Mouse (Mus musculus) stomach, postnatal 0 days (tissue): ENCODE data around the gene Pde11a. TPM values are rescaled to one million over a fixed set of nuclear protein-coding genes. Genes with fewer than 3 reads are reported as not detected.

Experiments used
- ATAC-seq: fragments of 200-750 bp; cut with Nextera tagmentation; 2 replicates; pipeline ENCODE4 v1.8.0; 2017; ENCODE audit not compliant: low FRiP score, low TSS enrichment
- DNase-seq: peaks from one replicate; pipeline ENCODE4 v3.0.0-alpha.2; 2016; ENCODE audit warnings: low spot score
- H3K27ac ChIP-seq: fragments of 300-500 bp; sonication (generic); replicated peaks from 2 replicates; pipeline ENCODE4 v1.5.1; 2014; ENCODE audit warnings: mild to moderate bottlenecking, control low read depth
- H3K27me3 ChIP-seq: fragments of 300-500 bp; sonication (generic); 2 replicates; pipeline ENCODE4 v1.6.1; 2014; ENCODE audit warnings: low read length; ENCODE audit not compliant: control insufficient read depth, insufficient read depth
- H3K36me3 ChIP-seq: fragments of 300-500 bp; sonication (generic); 2 replicates; pipeline ENCODE4 v1.6.1; 2014; ENCODE audit warnings: low read length, mixed read lengths; ENCODE audit not compliant: control insufficient read depth, insufficient read depth
- H3K4me1 ChIP-seq: fragments of 300-500 bp; sonication (generic); replicated peaks from 2 replicates; pipeline ENCODE4 v1.6.1; 2014; ENCODE audit warnings: antibody characterized with exemption; ENCODE audit not compliant: control insufficient read depth, insufficient read depth
- H3K4me2 ChIP-seq: fragments of 300-500 bp; sonication (generic); replicated peaks from 2 replicates; pipeline ENCODE4 v1.6.1; 2014; ENCODE audit warnings: low read depth, mild to moderate bottlenecking, control low read depth, moderate library complexity
- H3K4me3 ChIP-seq: fragments of 300-500 bp; sonication (generic); 2 replicates; pipeline ENCODE4 v1.5.1; 2014; ENCODE audit warnings: low read depth, low read length, control low read depth
- H3K9ac ChIP-seq: fragments of 300-500 bp; sonication (generic); 2 replicates; pipeline ENCODE4 v1.6.1; 2014; ENCODE audit warnings: mild to moderate bottlenecking, low read length, control low read depth, mixed read lengths
- H3K9me3 ChIP-seq: fragments of 300-500 bp; sonication (generic); 2 replicates; pipeline ENCODE4 v1.6.1; 2016; ENCODE audit warnings: low read length; ENCODE audit not compliant: control insufficient read depth
- CTCF ChIP-seq: IDR thresholded peaks from 2 replicates; pipeline ENCODE4 v1.5.1; 2016; ENCODE audit warnings: antibody characterized with exemption, low read depth, mild to moderate bottlenecking, moderate library complexity
- EP300 ChIP-seq: optimal IDR thresholded peaks from 2 replicates; pipeline ENCODE3; 2016; ENCODE audit warnings: antibody characterized with exemption
- WGBS: fragments of 180-500 bp; shearing (Covaris S2); extraction: QIAGEN DNeasy Blood & Tissue Kit; methylation state at CpG from one replicate; pipeline ENCODE4 v1.1.7; 2014; 5-methylcytosine and 5-hydroxymethylcytosine counted together
- polyA plus RNA-seq: library from polyadenylated mRNA; unstranded; fragments of >200 nt; fragmentation: Nextera tagmentation; extraction: Ambion mirVana; gene quantifications from 2 replicates; pipeline ENCODE4 v1.2.1, GENCODE M21; 2015

Gene Pde11a
- polyA plus RNA-seq, 1 experiment from 2014 or later = 0.12 TPM

GRCm38 (mm10) chr2:76090506-76090905, 248.1 kb downstream of the Pde11a start:
- no peak for TF ChIP-seq CTCF
- no peak for TF ChIP-seq EP300
- no peak for ATAC-seq
- Histone ChIP-seq H3K27ac (no peak overlapping the region), H3K4me2 (no peak overlapping the region), H3K4me3 (no peak overlapping the region), H3K36me3 (no peaks in the 10 kb centered on the region), H3K9me3 (no peaks in the 10 kb centered on the region), H3K4me1 (no peaks in the 10 kb centered on the region), H3K27me3 (no peaks in the 10 kb centered on the region), H3K9ac (no peak overlapping the region)
- DNase-seq = no peak

- Histone ChIP-seq H3K9me3 (no peaks in the 10 kb centered on the region), H3K27ac (peak overlapping the region; percentile 61), H3K9ac (no peak overlapping the region), H3K4me1 (no peaks in the 10 kb centered on the region), H3K4me3 (no peak overlapping the region), H3K27me3 (no peaks in the 10 kb centered on the region), H3K36me3 (no peaks in the 10 kb centered on the region), H3K4me2 (no peak overlapping the region)
- ATAC-seq (no peak), DNase-seq (no peak)
- WGBS = 33% methylated on average over 4 of the region's 4 CpGs
- TF ChIP-seq CTCF (no peak), EP300 (no peak)
These were observed 249.7 kb downstream of the Pde11a start for GRCm38 (mm10) chr2:76088844-76089243.

- H3K9me3 ChIP-seq = no peaks in the 10 kb centered on the region
- TF ChIP-seq CTCF (no peak), EP300 (no peak)
- H3K27ac ChIP-seq = peak overlapping the region; percentile 61
- no peak overlapping the region for H3K4me2 ChIP-seq
- no peak overlapping the region for H3K9ac ChIP-seq
- ATAC-seq (no peak), DNase-seq (no peak)
- H3K4me3 ChIP-seq = no peak overlapping the region
- no peaks in the 10 kb centered on the region for H3K36me3 ChIP-seq
- 35% methylated on average over 5 of the region's 5 CpGs for WGBS
- no peaks in the 10 kb centered on the region for H3K27me3 ChIP-seq
- no peaks in the 10 kb centered on the region for H3K4me1 ChIP-seq
These were observed 250.2 kb downstream of the Pde11a start for GRCm38 (mm10) chr2:76088413-76088812.

- ATAC-seq (no peak), DNase-seq (no peak)
- H3K4me2 ChIP-seq = no peak overlapping the region
- no peaks in the 10 kb centered on the region for H3K27me3 ChIP-seq
- H3K36me3 ChIP-seq = no peaks in the 10 kb centered on the region
- H3K4me3 ChIP-seq = no peak overlapping the region
- TF ChIP-seq CTCF = no peak
- no peak for TF ChIP-seq EP300
- WGBS = 36% methylated on average over 3 of the region's 3 CpGs
- no peak overlapping the region for H3K9ac ChIP-seq
- no peaks in the 10 kb centered on the region for H3K4me1 ChIP-seq
- H3K9me3 ChIP-seq = no peaks in the 10 kb centered on the region
- no peak overlapping the region for H3K27ac ChIP-seq
These were observed 251.4 kb downstream of the Pde11a start for GRCm38 (mm10) chr2:76087170-76087569.

GRCm38 (mm10) chr2:76084982-76085381, 253.6 kb downstream of the Pde11a start:
- ATAC-seq = no peak

GRCm38 (mm10) chr2:76083901-76084300, 254.7 kb downstream of the Pde11a start:
- no peak overlapping the region for H3K9ac ChIP-seq
- no peaks in the 10 kb centered on the region for H3K36me3 ChIP-seq
- no peak overlapping the region for H3K27ac ChIP-seq
- no peaks in the 10 kb centered on the region for H3K27me3 ChIP-seq
- no peak overlapping the region for H3K4me2 ChIP-seq
- TF ChIP-seq CTCF = no peak
- no peak for TF ChIP-seq EP300
- no peak overlapping the region for H3K4me3 ChIP-seq
- no peaks in the 10 kb centered on the region for H3K4me1 ChIP-seq
- WGBS = 63% methylated on average over 3 of the region's 3 CpGs
- ATAC-seq (no peak), DNase-seq (no peak)
- no peaks in the 10 kb centered on the region for H3K9me3 ChIP-seq

More at GRCm38 (mm10) chr2:76084982-76085381, 253.6 kb downstream of the Pde11a start:
- H3K36me3 ChIP-seq = no peaks in the 10 kb centered on the region
- H3K4me3 ChIP-seq = no peak overlapping the region
- no peak for DNase-seq
- WGBS = 86% methylated on average over 4 of the region's 4 CpGs
- H3K27me3 ChIP-seq = no peaks in the 10 kb centered on the region
- no peak for TF ChIP-seq EP300
- no peak for TF ChIP-seq CTCF
- H3K27ac ChIP-seq = no peak overlapping the region
- no peaks in the 10 kb centered on the region for H3K9me3 ChIP-seq
- no peak overlapping the region for H3K4me2 ChIP-seq
- H3K9ac ChIP-seq = no peak overlapping the region
- H3K4me1 ChIP-seq = no peaks in the 10 kb centered on the region
